Mouse (Mus musculus): ENCODE data around the gene Mrtfa. TPM values are rescaled to one million over a fixed set of nuclear protein-coding genes. Genes with fewer than 3 reads are reported as not detected.

The Mrtfa gene
- polyA plus RNA-seq, 1 experiment from 2014 or later, result 25.7 TPM

DNA sequence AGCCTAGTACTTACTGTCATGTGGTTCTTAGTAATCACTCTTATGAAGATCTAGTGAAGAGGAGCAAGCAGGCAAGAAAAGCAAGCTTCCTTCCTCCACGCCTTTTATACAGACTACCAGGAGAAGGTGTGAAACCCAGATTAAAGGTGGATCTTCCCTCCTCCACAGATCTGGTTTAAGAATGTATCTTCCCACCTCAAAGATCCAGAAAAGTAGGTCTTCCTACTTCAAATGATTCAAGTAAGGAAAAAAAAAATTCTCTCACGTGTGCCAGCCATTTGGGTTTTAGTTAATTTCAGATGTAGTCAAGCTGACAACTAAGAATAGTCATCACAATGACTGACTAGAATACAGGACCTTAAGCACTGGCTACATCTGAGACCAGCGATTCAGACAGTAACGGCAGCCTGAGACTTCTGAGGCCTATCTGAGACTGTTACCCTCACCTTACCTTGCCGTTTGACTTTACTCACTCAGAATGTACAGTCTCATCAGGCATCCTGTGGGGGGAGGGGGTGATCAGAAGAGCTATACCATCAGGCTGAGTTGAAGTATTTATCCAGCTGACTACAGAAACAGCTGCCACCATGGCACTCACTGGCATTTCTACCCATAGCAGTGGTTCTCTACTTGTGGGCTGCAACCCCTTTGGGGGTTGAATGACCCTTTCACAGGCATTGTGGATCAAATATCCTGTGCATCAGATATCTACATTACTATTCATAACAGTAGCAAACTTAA, 121.7 kb downstream of the Mrtfa start:
- ATAC-seq (ENCODE audit: low FRiP score), result no peak
- Histone ChIP-seq H3K4me1 (no peaks in the 10 kb centered on the region), H3K4me2 (no peak overlapping the region), H3K9ac (no peak overlapping the region), H3K9me3 (no peaks in the 10 kb centered on the region), H3K4me3 (replicated peaks) (no peak overlapping the region), H3K36me3 (replicated peaks) (no peaks in the 10 kb centered on the region; the same call in 1 of the 2 replicates), H3K27ac (no peak overlapping the region), H3K27me3 (no peaks in the 10 kb centered on the region)
- WGBS, result 91% methylated on average over 5 of the region's 5 CpGs

DNA sequence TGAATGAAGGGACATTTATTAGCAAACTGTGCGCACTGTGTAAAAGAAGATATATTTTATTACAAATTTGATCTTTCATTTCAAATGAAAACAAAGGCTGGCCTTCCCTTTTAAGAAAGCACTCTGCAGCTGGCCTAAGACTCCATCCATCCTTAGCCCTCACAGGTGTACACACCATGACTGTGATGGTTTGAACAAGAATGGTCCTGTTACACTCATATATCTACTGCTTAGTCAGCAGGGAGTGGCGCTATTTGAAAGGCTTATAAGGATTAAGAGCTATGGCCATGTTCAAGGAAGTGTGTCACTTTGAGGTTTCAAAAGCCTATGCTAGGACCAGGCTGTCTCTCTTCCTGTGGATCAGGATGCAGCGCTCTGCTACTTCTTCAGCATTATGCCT, 122.8 kb downstream of the Mrtfa start:
- Histone ChIP-seq H3K4me2 (no peak overlapping the region), H3K9ac (no peak overlapping the region), H3K27me3 (no peaks in the 10 kb centered on the region), H3K4me3 (replicated peaks) (no peak overlapping the region), H3K36me3 (replicated peaks) (no peaks in the 10 kb centered on the region; the same call in 1 of the 2 replicates), H3K27ac (no peak overlapping the region), H3K9me3 (no peaks in the 10 kb centered on the region), H3K4me1 (peaks cover 3% of the 10 kb centered on the region; the same call in 1 of the 2 replicates)
- 94% methylated on average over 3 of the region's 3 CpGs for WGBS
- no peak for ATAC-seq (ENCODE audit: low FRiP score)

GRCm38 (mm10) chr15:81066976-81067375, 123.6 kb downstream of the Mrtfa start:
- H3K9me3 ChIP-seq, result no peaks in the 10 kb centered on the region
- WGBS, result 78% methylated on average over 5 of the region's 5 CpGs
- H3K27ac ChIP-seq, result no peak overlapping the region
- H3K36me3 ChIP-seq (replicated peaks), result no peaks in the 10 kb centered on the region; the same call in 1 of the 2 replicates
- no peaks in the 10 kb centered on the region for H3K27me3 ChIP-seq
- no peak overlapping the region for H3K4me3 ChIP-seq (replicated peaks)
- ATAC-seq (ENCODE audit: low FRiP score), result no peak
- H3K4me1 ChIP-seq, result peaks cover 11% of the 10 kb centered on the region
- H3K9ac ChIP-seq, result no peak overlapping the region
- H3K4me2 ChIP-seq, result no peak overlapping the region

DNA sequence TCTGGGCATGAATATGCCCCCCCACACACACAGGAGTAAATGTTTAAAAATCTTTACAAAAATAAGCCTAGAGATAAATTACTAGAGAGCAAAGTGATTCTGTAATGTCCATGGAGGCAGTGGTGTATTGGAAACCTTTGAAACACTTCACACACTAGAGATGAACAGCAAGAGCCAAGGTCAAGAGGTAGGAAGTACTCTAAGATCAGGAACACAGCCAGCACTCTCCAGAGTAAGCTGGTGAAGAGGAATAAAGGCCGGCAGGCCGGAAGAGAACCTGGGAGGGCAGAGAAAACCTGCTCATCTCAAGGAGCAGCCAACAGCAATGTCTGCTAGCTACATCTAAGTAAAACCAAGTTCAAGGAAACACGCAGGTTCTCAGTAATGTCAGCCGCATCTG, 125.9 kb downstream of the Mrtfa start:
- WGBS, result 96% methylated on average over 4 of the region's 4 CpGs

DNA sequence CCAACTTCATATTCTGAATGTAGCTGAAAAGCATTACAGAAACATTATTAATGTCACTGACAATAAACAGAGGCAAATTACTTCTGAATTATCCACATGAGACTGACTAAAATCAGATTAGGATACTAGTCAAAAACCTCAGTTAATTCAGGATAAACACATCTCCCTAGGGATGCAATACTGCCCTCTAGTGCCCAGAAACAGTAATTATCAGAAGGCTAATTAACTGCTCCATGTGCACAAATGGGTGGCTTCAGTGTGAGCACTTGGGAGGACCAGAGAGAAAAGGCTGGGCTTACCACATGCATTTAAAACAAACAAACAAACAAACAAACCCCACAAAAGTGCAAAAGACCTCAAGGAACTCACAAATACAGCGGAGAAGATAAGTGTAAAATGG, 126.4 kb downstream of the Mrtfa start:
- WGBS, result 46% methylated on average over 1 of the region's 1 CpGs
- no peak for ATAC-seq (ENCODE audit: low FRiP score)

More for the DNA sequence above, 125.9 kb downstream of the Mrtfa start:
- Histone ChIP-seq H3K4me1 (peaks cover 12% of the 10 kb centered on the region), H3K36me3 (replicated peaks) (no peaks in the 10 kb centered on the region; the same call in 1 of the 2 replicates), H3K27me3 (no peaks in the 10 kb centered on the region), H3K9ac (no peak overlapping the region), H3K27ac (no peak overlapping the region), H3K4me3 (replicated peaks) (no peak overlapping the region), H3K4me2 (no peak overlapping the region), H3K9me3 (no peaks in the 10 kb centered on the region)
- no peak for ATAC-seq (ENCODE audit: low FRiP score)

DNA sequence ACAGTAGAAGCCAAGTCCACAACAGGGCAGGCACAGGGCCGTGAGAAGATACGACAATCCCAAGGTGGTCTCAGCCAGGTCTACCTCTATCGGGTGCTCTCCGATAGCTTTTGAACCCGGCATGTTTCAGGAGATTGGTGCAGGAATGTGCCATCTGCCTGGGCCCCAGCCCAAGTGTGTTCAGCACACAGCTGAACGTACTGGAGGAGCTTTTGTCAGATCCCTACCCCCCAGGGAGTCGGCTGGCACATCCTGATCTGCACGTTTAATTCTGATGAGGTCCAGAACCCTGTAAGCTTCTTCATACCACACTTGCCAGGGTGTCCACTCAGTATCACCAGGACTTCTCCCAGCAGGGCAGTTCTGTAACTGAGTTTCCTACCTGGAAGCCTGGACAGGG, 127.9 kb downstream of the Mrtfa start:
- no peak for ATAC-seq (ENCODE audit: low FRiP score)
- Histone ChIP-seq H3K36me3 (replicated peaks) (no peaks in the 10 kb centered on the region), H3K27me3 (no peaks in the 10 kb centered on the region), H3K4me1 (peaks cover 12% of the 10 kb centered on the region), H3K9me3 (no peaks in the 10 kb centered on the region), H3K9ac (no peak overlapping the region), H3K27ac (no peak overlapping the region), H3K4me2 (no peak overlapping the region), H3K4me3 (replicated peaks) (no peak overlapping the region)
- WGBS, result 64% methylated on average over 8 of the region's 8 CpGs

More for the DNA sequence above, 126.4 kb downstream of the Mrtfa start:
- Histone ChIP-seq H3K9ac (no peak overlapping the region), H3K27me3 (no peaks in the 10 kb centered on the region), H3K36me3 (replicated peaks) (no peaks in the 10 kb centered on the region; the same call in 1 of the 2 replicates), H3K4me1 (peaks cover 12% of the 10 kb centered on the region), H3K4me3 (replicated peaks) (no peak overlapping the region), H3K9me3 (no peaks in the 10 kb centered on the region), H3K27ac (no peak overlapping the region), H3K4me2 (no peak overlapping the region)

GRCm38 (mm10) chr15:81062175-81062588, 128.4 kb downstream of the Mrtfa start:
- no peaks in the 10 kb centered on the region for H3K27me3 ChIP-seq
- no peak overlapping the region for H3K9ac ChIP-seq
- ATAC-seq (ENCODE audit: low FRiP score), result no peak
- H3K4me1 ChIP-seq, result peaks cover 12% of the 10 kb centered on the region
- H3K9me3 ChIP-seq, result no peaks in the 10 kb centered on the region
- no peak overlapping the region for H3K4me2 ChIP-seq
- WGBS, result 40% methylated on average over 8 of the region's 8 CpGs
- H3K4me3 ChIP-seq (replicated peaks), result no peak overlapping the region
- no peak overlapping the region for H3K27ac ChIP-seq
- H3K36me3 ChIP-seq (replicated peaks), result no peaks in the 10 kb centered on the region

GRCm38 (mm10) chr15:81060975-81061374, 129.6 kb downstream of the Mrtfa start:
- no peak overlapping the region for H3K4me3 ChIP-seq (replicated peaks)
- WGBS, result 86% methylated on average over 2 of the region's 2 CpGs
- no peaks in the 10 kb centered on the region for H3K27me3 ChIP-seq
- H3K9ac ChIP-seq, result no peak overlapping the region
- ATAC-seq (ENCODE audit: low FRiP score), result no peak
- H3K4me2 ChIP-seq, result no peak overlapping the region
- H3K4me1 ChIP-seq, result peaks cover 12% of the 10 kb centered on the region
- H3K9me3 ChIP-seq, result no peaks in the 10 kb centered on the region
- no peak overlapping the region for H3K27ac ChIP-seq
- H3K36me3 ChIP-seq (replicated peaks), result no peaks in the 10 kb centered on the region

DNA sequence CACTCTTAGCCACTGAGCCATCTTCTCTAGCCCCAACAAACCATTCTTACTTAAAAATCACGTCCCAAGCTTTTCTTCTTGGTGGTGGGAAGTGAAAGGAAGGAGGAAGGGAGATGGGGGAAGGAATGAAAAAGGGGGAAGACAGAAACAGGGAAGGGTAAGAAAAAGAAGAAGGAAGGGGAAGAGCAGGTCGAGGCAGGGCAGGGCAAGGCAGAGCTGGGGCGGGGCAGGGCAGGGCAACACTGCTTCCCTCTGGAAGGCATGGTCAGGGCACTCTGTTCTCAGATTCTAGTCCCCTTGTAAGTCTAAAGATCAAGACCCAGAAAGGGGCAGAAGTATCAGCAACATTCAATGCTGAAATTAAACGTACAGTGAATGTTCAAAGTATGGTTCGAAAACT, 132.8 kb downstream of the Mrtfa start:
- no peaks in the 10 kb centered on the region for H3K36me3 ChIP-seq (replicated peaks)
- WGBS, result 93% methylated on average over 5 of the region's 5 CpGs
- no peak overlapping the region for H3K9ac ChIP-seq
- no peak for ATAC-seq (ENCODE audit: low FRiP score)
- H3K4me1 ChIP-seq, result peaks cover 9% of the 10 kb centered on the region
- H3K27me3 ChIP-seq, result no peaks in the 10 kb centered on the region
- no peak overlapping the region for H3K4me3 ChIP-seq (replicated peaks)
- H3K9me3 ChIP-seq, result no peaks in the 10 kb centered on the region
- no peak overlapping the region for H3K4me2 ChIP-seq
- H3K27ac ChIP-seq, result no peak overlapping the region

DNA sequence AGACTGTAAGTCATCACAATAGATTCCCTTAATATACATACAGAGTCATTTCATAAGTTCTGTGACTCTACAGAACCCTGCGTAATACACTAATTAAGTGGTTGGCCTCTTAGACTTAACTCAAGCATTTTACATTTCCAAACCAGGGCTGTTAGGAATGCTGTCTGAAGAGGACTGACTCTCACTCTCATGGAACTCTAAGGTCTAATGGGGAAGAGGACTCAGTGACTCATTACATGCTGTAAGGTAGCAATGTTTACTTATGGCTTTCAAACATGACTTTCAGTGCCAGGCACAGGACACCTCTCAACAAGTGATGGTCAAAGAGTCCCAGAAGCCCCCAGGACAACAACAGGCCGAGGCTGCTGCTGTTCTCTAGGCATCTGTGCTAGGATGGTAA, 135.1 kb downstream of the Mrtfa start:
- no peak overlapping the region for H3K4me3 ChIP-seq (replicated peaks)
- no peak overlapping the region for H3K9ac ChIP-seq
- no peaks in the 10 kb centered on the region for H3K9me3 ChIP-seq
- H3K27me3 ChIP-seq, result no peaks in the 10 kb centered on the region
- H3K27ac ChIP-seq, result no peak overlapping the region
- 96% methylated on average over 2 of the region's 2 CpGs for WGBS
- no peaks in the 10 kb centered on the region for H3K4me1 ChIP-seq
- H3K4me2 ChIP-seq, result no peak overlapping the region
- ATAC-seq (ENCODE audit: low FRiP score), result no peak
- no peaks in the 10 kb centered on the region for H3K36me3 ChIP-seq (replicated peaks)

GRCm38 (mm10) chr15:81052491-81052890, 138.1 kb downstream of the Mrtfa start:
- Histone ChIP-seq H3K36me3 (replicated peaks) (no peaks in the 10 kb centered on the region), H3K4me2 (no peak overlapping the region), H3K27me3 (no peaks in the 10 kb centered on the region), H3K27ac (no peak overlapping the region), H3K4me3 (replicated peaks) (no peak overlapping the region), H3K9me3 (no peaks in the 10 kb centered on the region), H3K9ac (no peak overlapping the region), H3K4me1 (peaks cover 5% of the 10 kb centered on the region; the same call in 1 of the 2 replicates)
- 94% methylated on average over 5 of the region's 5 CpGs for WGBS
- no peak for ATAC-seq (ENCODE audit: low FRiP score)

GRCm38 (mm10) chr15:81050488-81050887, 140.1 kb downstream of the Mrtfa start:
- Histone ChIP-seq H3K27me3 (no peaks in the 10 kb centered on the region), H3K4me1 (peaks cover 6% of the 10 kb centered on the region; the same call in 1 of the 2 replicates), H3K4me3 (replicated peaks) (no peak overlapping the region), H3K9ac (no peak overlapping the region), H3K4me2 (no peak overlapping the region), H3K27ac (no peak overlapping the region), H3K9me3 (no peaks in the 10 kb centered on the region), H3K36me3 (replicated peaks) (no peaks in the 10 kb centered on the region)
- no peak for ATAC-seq (ENCODE audit: low FRiP score)
- WGBS, result 63% methylated on average over 3 of the region's 3 CpGs

All from forebrain, embryonic 12.5 days (tissue).